Mouse (Mus musculus): Measurements from ENCODE around the gene Tnp1. TPM values are rescaled to one million over a fixed set of nuclear protein-coding genes. Genes with fewer than 3 reads are reported as not detected.

Gene Tnp1
- polyA plus RNA-seq, 1 experiment = not detected

DNA sequence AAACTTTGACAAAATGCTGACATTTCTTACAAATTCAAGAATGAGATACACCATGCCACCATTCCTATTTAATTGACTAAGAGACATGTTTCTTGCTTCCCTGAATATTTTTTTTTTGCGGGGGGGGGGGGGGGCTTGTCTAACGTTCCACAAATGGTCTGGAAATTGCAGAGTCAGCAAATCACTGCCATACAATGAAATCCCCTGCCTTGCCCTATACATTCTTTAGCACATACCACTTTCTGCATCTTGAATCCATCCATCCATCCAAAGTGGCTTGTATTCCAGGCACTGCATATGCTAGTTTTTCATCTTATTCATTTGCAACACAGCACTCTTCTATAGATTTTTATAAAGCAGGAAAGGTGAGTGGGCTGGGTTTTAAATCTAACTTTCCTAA lies 23.5 kb downstream of the Tnp1 start:
- peaks cover 4% of the 10 kb centered on the region for H3K4me1 ChIP-seq (ENCODE audit: control insufficient read depth, insufficient read depth, low read length)
- no peak overlapping the region for H3K4me3 ChIP-seq (ENCODE audit: insufficient read depth, low read depth, low read length)
- TF ChIP-seq POLR2A (IDR thresholded peaks at IDR 0.05; ENCODE audit: insufficient read depth, low read depth, low read length) (no peak), CTCF (IDR thresholded peaks at IDR 0.05; ENCODE audit: insufficient read depth, low read depth, low read length) (no peak)
- H3K27ac ChIP-seq (ENCODE audit: insufficient read depth, low read depth, low read length) = no peak overlapping the region
- 56% methylated on average over 2 of the region's 2 CpGs for WGBS

- Histone ChIP-seq H3K4me1 (ENCODE audit: control insufficient read depth, insufficient read depth, low read length) (peaks cover 4% of the 10 kb centered on the region), H3K4me3 (ENCODE audit: insufficient read depth, low read depth, low read length) (no peak overlapping the region), H3K27ac (ENCODE audit: insufficient read depth, low read depth, low read length) (no peak overlapping the region)
- 93% methylated on average over 3 of the region's 3 CpGs for WGBS
- TF ChIP-seq CTCF (IDR thresholded peaks at IDR 0.05; ENCODE audit: insufficient read depth, low read depth, low read length) = no peak
- TF ChIP-seq POLR2A (IDR thresholded peaks at IDR 0.05; ENCODE audit: insufficient read depth, low read depth, low read length) = no peak
Measured at GRCm38 (mm10) chr1:72988904-72989303, 26.8 kb downstream of the Tnp1 start.

DNA sequence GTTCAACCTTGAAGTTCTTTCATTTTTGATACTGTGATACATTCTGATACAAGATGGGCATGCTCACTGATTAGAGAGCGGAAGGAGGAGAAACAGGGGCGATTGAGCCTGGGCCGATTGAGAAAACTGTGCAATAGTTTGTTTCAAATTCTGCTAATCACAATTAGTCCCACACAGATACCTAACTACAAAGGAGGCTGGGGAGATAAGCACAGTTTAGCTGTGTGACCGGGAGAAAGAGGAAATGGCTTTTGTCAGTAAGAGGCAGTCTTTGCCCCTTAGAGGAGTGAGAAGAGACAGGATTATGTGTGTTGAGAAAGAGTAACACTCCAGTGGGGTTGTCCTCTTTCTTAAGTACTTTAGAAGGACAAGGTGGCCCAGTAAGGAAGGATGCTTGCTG lies 29.0 kb downstream of the Tnp1 start:
- Histone ChIP-seq H3K4me3 (ENCODE audit: insufficient read depth, low read depth, low read length) (no peak overlapping the region), H3K27ac (ENCODE audit: insufficient read depth, low read depth, low read length) (no peak overlapping the region), H3K4me1 (ENCODE audit: control insufficient read depth, insufficient read depth, low read length) (no peaks in the 10 kb centered on the region)
- WGBS = 93% methylated on average over 4 of the region's 4 CpGs
- no peak for TF ChIP-seq CTCF (IDR thresholded peaks at IDR 0.05; ENCODE audit: insufficient read depth, low read depth, low read length)
- no peak for TF ChIP-seq POLR2A (IDR thresholded peaks at IDR 0.05; ENCODE audit: insufficient read depth, low read depth, low read length)

DNA sequence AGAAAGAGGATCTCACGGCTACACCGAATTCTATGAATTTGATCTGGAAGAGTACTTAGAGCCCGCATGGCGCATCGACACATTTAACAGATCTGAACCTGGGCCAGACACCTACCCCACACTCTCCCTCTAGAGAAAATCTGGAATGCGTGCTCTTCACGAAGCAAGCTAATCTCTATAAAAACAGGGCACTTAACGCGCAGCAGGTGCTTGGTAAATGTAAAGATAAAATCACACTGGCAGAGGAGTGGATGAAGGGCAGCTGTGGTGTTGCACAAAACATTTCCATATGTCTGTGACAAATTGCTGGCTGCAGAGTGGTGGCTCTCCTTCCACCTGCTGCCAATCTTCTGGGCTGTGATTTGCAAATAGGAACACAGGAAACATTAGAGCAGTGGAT lies 36.8 kb downstream of the Tnp1 start:
- H3K4me1 ChIP-seq (ENCODE audit: control insufficient read depth, insufficient read depth, low read length) = no peaks in the 10 kb centered on the region
- H3K27ac ChIP-seq (ENCODE audit: insufficient read depth, low read depth, low read length) = no peak overlapping the region
- H3K4me3 ChIP-seq (ENCODE audit: insufficient read depth, low read depth, low read length) = no peak overlapping the region
- TF ChIP-seq CTCF (IDR thresholded peaks at IDR 0.05; ENCODE audit: insufficient read depth, low read depth, low read length) (no peak), POLR2A (IDR thresholded peaks at IDR 0.05; ENCODE audit: insufficient read depth, low read depth, low read length) (no peak)
- 95% methylated on average over 9 of the region's 9 CpGs for whole genome bisulfite sequencing

DNA sequence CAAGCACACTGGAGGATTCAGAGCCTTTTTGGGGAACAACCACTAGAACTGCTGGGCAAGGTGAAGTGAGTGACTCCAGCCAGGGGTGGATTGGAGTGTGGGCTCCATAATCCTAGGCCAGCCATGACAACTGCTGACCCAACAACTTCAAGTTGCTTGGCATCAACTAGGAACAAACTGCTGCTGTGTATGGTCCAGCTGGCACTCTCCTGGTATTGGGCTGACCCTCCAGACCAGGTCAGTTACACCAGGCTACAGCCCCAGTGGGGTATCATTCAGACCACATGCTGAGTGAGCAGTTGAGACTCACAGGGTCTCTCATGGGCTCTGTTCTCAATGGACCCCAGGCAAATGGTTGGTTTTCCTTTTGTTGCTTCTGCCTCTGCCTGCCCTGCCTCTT lies 41.5 kb downstream of the Tnp1 start:
- no peak for TF ChIP-seq POLR2A (IDR thresholded peaks at IDR 0.05; ENCODE audit: insufficient read depth, low read depth, low read length)
- no peak for TF ChIP-seq CTCF (IDR thresholded peaks at IDR 0.05; ENCODE audit: insufficient read depth, low read depth, low read length)
- no peak overlapping the region for H3K27ac ChIP-seq (ENCODE audit: insufficient read depth, low read depth, low read length)
- H3K4me1 ChIP-seq (ENCODE audit: control insufficient read depth, insufficient read depth, low read length) = peaks cover 3% of the 10 kb centered on the region; the same call in 1 of the 2 replicates
- H3K4me3 ChIP-seq (ENCODE audit: insufficient read depth, low read depth, low read length) = no peak overlapping the region

DNA sequence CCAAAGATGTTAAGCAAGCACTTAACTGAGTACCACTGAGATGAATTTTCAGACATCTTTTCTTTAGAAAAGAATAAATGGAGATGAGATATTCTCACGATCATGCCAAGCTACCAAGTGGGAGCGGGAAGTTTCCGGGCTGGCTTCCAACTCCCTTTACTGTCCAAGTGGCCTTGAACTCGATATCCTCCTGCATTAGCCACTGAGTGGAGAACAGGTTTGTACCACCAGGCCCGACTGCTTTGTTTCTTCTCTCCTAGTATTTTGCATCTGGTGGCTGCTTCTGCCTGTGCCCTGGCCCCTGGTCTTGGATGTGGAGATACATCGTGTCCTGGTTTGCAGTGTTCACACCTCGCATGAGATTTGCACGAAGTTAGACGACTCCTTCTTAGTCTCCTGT lies 45.2 kb downstream of the Tnp1 start:
- no peak overlapping the region for H3K27ac ChIP-seq (ENCODE audit: insufficient read depth, low read depth, low read length)
- peaks cover 3% of the 10 kb centered on the region; the same call in 1 of the 2 replicates for H3K4me1 ChIP-seq (ENCODE audit: control insufficient read depth, insufficient read depth, low read length)
- WGBS = 79% methylated on average over 9 of the region's 9 CpGs
- no peak overlapping the region for H3K4me3 ChIP-seq (ENCODE audit: insufficient read depth, low read depth, low read length)
- no peak for TF ChIP-seq CTCF (IDR thresholded peaks at IDR 0.05; ENCODE audit: insufficient read depth, low read depth, low read length)
- no peak for TF ChIP-seq POLR2A (IDR thresholded peaks at IDR 0.05; ENCODE audit: insufficient read depth, low read depth, low read length)

GRCm38 (mm10) chr1:72969113-72969812 lies 46.4 kb downstream of the Tnp1 start:
- TF ChIP-seq POLR2A (IDR thresholded peaks at IDR 0.05; ENCODE audit: insufficient read depth, low read depth, low read length) (no peak), CTCF (IDR thresholded peaks at IDR 0.05; ENCODE audit: insufficient read depth, low read depth, low read length) (no peak)
- Histone ChIP-seq H3K27ac (ENCODE audit: insufficient read depth, low read depth, low read length) (no peak overlapping the region), H3K4me1 (ENCODE audit: control insufficient read depth, insufficient read depth, low read length) (peaks cover 3% of the 10 kb centered on the region; the same call in 1 of the 2 replicates), H3K4me3 (ENCODE audit: insufficient read depth, low read depth, low read length) (no peak overlapping the region)
- WGBS = 42% methylated on average over 10 of the region's 10 CpGs

GRCm38 (mm10) chr1:72966423-72966822 lies 49.3 kb downstream of the Tnp1 start:
- Histone ChIP-seq H3K27ac (ENCODE audit: insufficient read depth, low read depth, low read length) (no peak overlapping the region), H3K4me1 (ENCODE audit: control insufficient read depth, insufficient read depth, low read length) (peaks cover 10% of the 10 kb centered on the region), H3K4me3 (ENCODE audit: insufficient read depth, low read depth, low read length) (no peak overlapping the region)
- TF ChIP-seq CTCF (IDR thresholded peaks at IDR 0.05; ENCODE audit: insufficient read depth, low read depth, low read length) = no peak
- TF ChIP-seq POLR2A (IDR thresholded peaks at IDR 0.05; ENCODE audit: insufficient read depth, low read depth, low read length) = no peak
- WGBS = 86% methylated on average over 4 of the region's 4 CpGs

Other genes starting within 250 kb of the Tnp1 start
- gene Igfbp2, start 191.4 kb downstream of the Tnp1 start, polyA plus RNA-seq (2012; ENCODE audit: insufficient read depth, insufficient read length, low replicate concordance, missing spikeins) = not detected in 2 replicates
- 101 and 111 TPM in 2 replicates for gene Igfbp5, start 141.0 kb downstream of the Tnp1 start, polyA plus RNA-seq (2012; ENCODE audit: insufficient read depth, insufficient read length, low replicate concordance, missing spikeins)